Mouse (Mus musculus) forebrain, embryonic 14.5 days (tissue): Measurements from ENCODE around the gene Gm3099. TPM values are rescaled to one million over a fixed set of nuclear protein-coding genes. Genes with fewer than 3 reads are reported as not detected.
"Not testable (repeated sequence)": the region's sequence is repeated elsewhere in the genome, so short reads cannot be mapped to it uniquely, and the experiment has no call there.

Experiments
- ATAC-seq: fragments of 200-750 bp; cut with Nextera tagmentation; 2 replicates; pipeline ENCODE4 v1.8.0; 2017; ENCODE audit warnings: mild to moderate bottlenecking, moderate library complexity
- DNase-seq: peaks from one replicate; pipeline ENCODE4 v3.0.0-alpha.2; 2015; ENCODE audit warnings: low spot score
- H3K27ac ChIP-seq: fragments of 300-500 bp; sonication (generic); 2 replicates; pipeline ENCODE4 v1.5.1; 2014; ENCODE audit warnings: low read depth, mild to moderate bottlenecking, control low read depth, low read length, moderate library complexity
- H3K27me3 ChIP-seq: fragments of 300-500 bp; sonication (generic); replicated peaks from 2 replicates; pipeline ENCODE4 v1.6.1; 2014; ENCODE audit warnings: low read length, control low read depth, mixed read lengths; ENCODE audit not compliant: control insufficient read depth, insufficient read depth
- H3K36me3 ChIP-seq: fragments of 300-500 bp; sonication (generic); 2 replicates; pipeline ENCODE4 v1.6.1; 2014; ENCODE audit warnings: low read length, control low read depth; ENCODE audit not compliant: control insufficient read depth, insufficient read depth
- H3K4me1 ChIP-seq: fragments of 300-500 bp; sonication (generic); 2 replicates; pipeline ENCODE4 v1.6.1; 2014; ENCODE audit warnings: antibody characterized with exemption, low read length, control low read depth; ENCODE audit not compliant: control insufficient read depth, insufficient read depth
- H3K4me2 ChIP-seq: fragments of 300-500 bp; sonication (generic); 2 replicates; pipeline ENCODE4 v1.6.1; 2014; ENCODE audit warnings: mild to moderate bottlenecking, control low read depth, low read length
- H3K4me3 ChIP-seq: fragments of 300-500 bp; sonication (generic); 2 replicates; pipeline ENCODE4 v1.5.1; 2014; ENCODE audit warnings: low read depth, low read length, control low read depth
- H3K9ac ChIP-seq: fragments of 300-500 bp; sonication (generic); 2 replicates; pipeline ENCODE4 v1.6.1; 2014; ENCODE audit warnings: mild to moderate bottlenecking, low read length, control low read depth, moderate library complexity
- H3K9me3 ChIP-seq: fragments of 300-500 bp; sonication (generic); replicated peaks from 2 replicates; pipeline ENCODE4 v1.6.1; 2016; ENCODE audit warnings: low read length, control low read depth, mixed read lengths; ENCODE audit not compliant: control insufficient read depth
- WGBS: fragments of 180-500 bp; shearing (Covaris S2); extraction: QIAGEN DNeasy Blood & Tissue Kit; methylation state at CpG from one replicate; pipeline ENCODE4 v1.1.7; 2014; 5-methylcytosine and 5-hydroxymethylcytosine counted together
- polyA plus RNA-seq: library from polyadenylated mRNA; unstranded; fragments of >200 nt; fragmentation: Nextera tagmentation; extraction: Ambion mirVana; gene quantifications from 2 replicates; pipeline ENCODE4 v1.2.1, GENCODE M21; 2014

Gene Gm3099
- not detected in 2 replicates for polyA plus RNA-seq

DNA sequence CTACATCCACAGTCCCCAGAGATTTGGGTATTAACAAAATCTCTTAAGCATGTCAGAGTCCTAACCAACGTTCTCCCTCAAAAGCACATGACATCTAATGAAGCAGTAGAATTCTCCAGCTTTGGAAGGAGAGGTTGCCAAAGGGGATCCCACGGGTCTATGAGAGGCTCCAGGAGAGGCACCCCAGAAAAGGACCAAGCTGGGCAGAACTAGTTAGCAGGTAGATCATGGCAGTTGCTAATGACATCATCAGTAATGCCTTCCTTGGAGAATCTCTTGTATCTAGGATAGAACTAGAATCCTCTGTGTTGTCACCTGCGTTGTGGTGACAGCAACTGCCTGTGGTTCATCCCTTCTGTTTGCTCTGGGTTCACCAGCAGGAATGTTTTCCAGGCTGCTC is at the start of gene Gm3099:
TSS of gene Gm3099 (plus strand) at position 301 of the 400 bp plus-strand sequence.
- not testable (repeated sequence) for H3K27me3 ChIP-seq, H3K4me2 ChIP-seq, H3K27ac ChIP-seq, H3K36me3 ChIP-seq, H3K4me1 ChIP-seq, ATAC-seq, H3K9me3 ChIP-seq, H3K9ac ChIP-seq, DNase-seq, H3K4me3 ChIP-seq
- 63% methylated on average over 1 of the region's 3 CpGs for WGBS

- H3K9me3 ChIP-seq, ATAC-seq, H3K27me3 ChIP-seq, H3K4me2 ChIP-seq, H3K9ac ChIP-seq, H3K27ac ChIP-seq, H3K4me1 ChIP-seq, H3K36me3 ChIP-seq, H3K4me3 ChIP-seq, DNase-seq: not testable (repeated sequence)
- WGBS, result no CpG with 5 or more reads among the region's 2 CpGs
Measured at GRCm38 (mm10) chr14:3963247-3963646, 34.9 kb upstream of the Gm3099 start, which contains the start of gene Gm3095. Gm3095 (plus strand) TSS chr14:3963547.

DNA sequence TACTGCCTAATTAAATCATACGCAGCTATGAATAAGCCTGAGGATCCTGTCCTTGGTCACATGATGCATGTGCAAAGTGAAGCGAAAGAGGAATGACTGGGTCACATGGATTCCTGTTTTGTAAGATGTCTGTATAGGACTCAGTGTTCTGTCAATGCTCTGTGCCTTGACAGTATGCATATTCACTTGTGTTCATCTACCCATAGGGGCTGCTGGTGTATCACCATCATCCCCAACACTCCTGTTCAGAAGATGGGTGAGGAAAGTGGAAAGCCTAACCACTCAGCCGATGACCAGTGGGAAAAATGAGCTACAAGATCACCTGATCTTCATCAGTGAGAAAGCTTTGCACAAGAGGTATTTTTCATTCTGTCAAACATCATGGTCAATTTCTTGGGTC is 25.4 kb downstream of the Gm3099 start, which contains the start of gene Gm5796:
TSS of gene Gm5796 (plus strand) at position 301 of the 400 bp plus-strand sequence.
- not testable (repeated sequence) for H3K4me3 ChIP-seq, H3K27ac ChIP-seq, ATAC-seq, H3K9me3 ChIP-seq, H3K4me2 ChIP-seq, H3K9ac ChIP-seq, H3K4me1 ChIP-seq, DNase-seq, H3K36me3 ChIP-seq, H3K27me3 ChIP-seq
- 83% methylated on average over 1 of the region's 3 CpGs for WGBS

Other genes starting within 250 kb of the Gm3099 start
- gene Gm3002, start 188.3 kb upstream of the Gm3099 start, polyA plus RNA-seq, result 2.6 and 4.4 TPM in 2 replicates
- not detected in 2 replicates for gene Gm3033, start 152.1 kb upstream of the Gm3099 start, polyA plus RNA-seq
- 0.19 TPM in 1 of 2 replicates, not detected in the other for gene Gm2916, start 114.2 kb upstream of the Gm3099 start, polyA plus RNA-seq
- not detected in 2 replicates for gene Gm3029, start 66.6 kb upstream of the Gm3099 start, polyA plus RNA-seq
- gene Gm3095, start 34.8 kb upstream of the Gm3099 start, polyA plus RNA-seq, result 0.56 and 0.94 TPM in 2 replicates
- gene Gm5796, start 25.5 kb downstream of the Gm3099 start, polyA plus RNA-seq, result 3.1 and 4.1 TPM in 2 replicates
- gene Gm3115, start 85.7 kb downstream of the Gm3099 start, polyA plus RNA-seq, result not detected in 2 replicates
- 3.4 and 4.1 TPM in 2 replicates for gene Gm8108, start 112.1 kb downstream of the Gm3099 start, polyA plus RNA-seq
- gene Gm3127, start 166.6 kb downstream of the Gm3099 start, polyA plus RNA-seq, result not detected in 2 replicates
- gene Gm2974, start 184.2 kb downstream of the Gm3099 start, polyA plus RNA-seq, result 6.9 and 7.9 TPM in 2 replicates